Mouse (Mus musculus): ENCODE measurements around the gene Necap1.

Gene Necap1

GRCm38 (mm10) chr6:122883603-122884002 is 9.3 kb downstream of the Necap1 start:
- no peak for DNase-seq (ENCODE audit: low spot score)

- no peak for DNase-seq (ENCODE audit: low spot score)
Observed at GRCm38 (mm10) chr6:122889599-122889998, 15.3 kb downstream of the Necap1 start.

- no peak for DNase-seq (ENCODE audit: low spot score)
Observed at GRCm38 (mm10) chr6:122892442-122893049, 18.3 kb downstream of the Necap1 start.

DNA sequence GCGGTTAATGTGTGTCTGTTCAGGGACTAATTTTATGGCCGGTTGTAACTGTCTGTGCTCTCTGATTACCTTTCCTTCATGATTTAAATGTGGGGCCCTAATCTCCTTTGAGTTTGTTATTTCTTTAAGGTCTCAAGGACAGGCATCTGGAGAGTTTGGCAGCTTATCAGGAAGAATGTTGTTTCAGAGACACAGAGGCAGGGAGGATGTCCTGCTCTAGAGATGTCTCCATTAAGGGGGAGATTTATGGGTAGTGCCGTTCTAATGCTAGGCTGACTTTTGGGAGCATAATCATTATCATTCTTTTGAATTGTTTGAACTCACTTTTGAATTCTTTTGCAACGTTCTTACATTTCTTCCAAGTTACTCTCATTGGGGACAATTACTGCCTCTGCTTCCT is 45.6 kb downstream of the Necap1 start:
- DNase-seq (ENCODE audit: low spot score), result no peak

- DNase-seq (ENCODE audit: low spot score), result no peak
Observed at GRCm38 (mm10) chr6:122921451-122921850, 47.2 kb downstream of the Necap1 start, which contains the start of gene Clec4a1. Gene Clec4a1, plus strand, starts transcription at chr6:122921848.

DNA sequence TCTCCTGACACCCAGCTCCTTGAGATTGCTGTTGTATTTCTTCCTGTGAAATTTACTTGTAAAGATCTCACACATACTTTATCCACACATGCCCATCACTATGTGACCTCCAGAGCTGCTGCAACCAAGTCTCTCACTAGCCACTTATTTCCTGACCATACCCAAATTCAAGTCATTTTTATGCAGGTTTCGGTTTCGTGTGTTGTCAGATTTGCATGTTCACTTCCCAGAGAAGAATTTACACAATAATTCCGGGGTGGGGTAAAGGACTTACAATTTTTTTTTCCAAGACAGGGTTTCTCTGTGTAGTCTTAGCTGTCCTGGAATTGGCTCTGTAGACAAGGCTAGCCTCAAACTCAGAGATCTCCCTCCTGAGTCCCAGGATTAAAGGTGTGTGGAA is 60.6 kb downstream of the Necap1 start:
- DNase-seq (ENCODE audit: low spot score), result no peak

All from urinary bladder, postnatal 10 days (tissue).